Mouse (Mus musculus) myocyte (in vitro differentiated cells): Measurements from ENCODE around the gene Faim2. TPM values are rescaled to one million over a fixed set of nuclear protein-coding genes. Genes with fewer than 3 reads are reported as not detected.

Experiments used
- H3K27me3 ChIP-seq: one replicate; pipeline ENCODE4 v1.6.1; 2011; ENCODE audit not compliant: control insufficient read depth, insufficient read depth, insufficient read length
- H3K36me3 ChIP-seq: one replicate; pipeline ENCODE4 v1.6.1; 2011; ENCODE audit not compliant: control insufficient read depth, insufficient read depth
- H3K4me2 ChIP-seq: one replicate; pipeline ENCODE4 v1.6.1; 2011; ENCODE audit warnings: low read depth, control low read depth
- H3K4me3 ChIP-seq: one replicate; pipeline ENCODE4 v1.5.1; 2011; ENCODE audit warnings: mild to moderate bottlenecking, control low read depth, moderate library complexity
- H3K79me2 ChIP-seq: one replicate; pipeline ENCODE4 v1.6.1; 2011; ENCODE audit not compliant: control insufficient read depth, insufficient read depth
- H3ac ChIP-seq: one replicate; pipeline ENCODE4 v1.6.1; 2011; ENCODE audit not compliant: control insufficient read depth, insufficient read length
- CEBPB ChIP-seq: IDR thresholded peaks from 2 replicates; pipeline ENCODE4 v1.6.1; 2011; ENCODE audit warnings: mild to moderate bottlenecking, moderate library complexity; ENCODE audit not compliant: poor library complexity, insufficient read depth, severe bottlenecking
- E2F4 ChIP-seq: IDR thresholded peaks from one replicate; pipeline ENCODE4 v1.6.1; 2011; ENCODE audit warnings: mild to moderate bottlenecking, control low read depth, moderate library complexity; ENCODE audit not compliant: insufficient read depth
- MAX ChIP-seq: IDR thresholded peaks from one replicate; pipeline ENCODE4 v1.6.1; 2011; ENCODE audit warnings: low read depth, mild to moderate bottlenecking, control low read depth
- MYOD1 ChIP-seq, 3 experiments: IDR thresholded peaks; one replicate each; pipeline ENCODE4 v1.6.1; 2011; ENCODE audit warnings: control low read depth in 2 of 3, low read depth in 2 of 3, mild to moderate bottlenecking in 2 of 3, moderate library complexity in 1 of 3; ENCODE audit not compliant: insufficient read length in 2 of 3, control insufficient read depth in 1 of 3
- MYOG ChIP-seq, 3 experiments: IDR thresholded peaks; one replicate each; pipeline ENCODE4 v1.6.1; 2011; ENCODE audit warnings: control low read depth in 2 of 3, low read depth in 2 of 3, mild to moderate bottlenecking in 2 of 3; ENCODE audit not compliant: insufficient read length in 2 of 3, control insufficient read depth in 1 of 3, insufficient read depth in 1 of 3
- POLR2A ChIP-seq: IDR thresholded peaks from one replicate; pipeline ENCODE4 v1.6.1; 2011; ENCODE audit warnings: low read depth, mild to moderate bottlenecking, control low read depth, moderate library complexity; ENCODE audit not compliant: insufficient read length
- POLR2AphosphoS2 ChIP-seq: IDR thresholded peaks from one replicate; pipeline ENCODE4 v1.6.1; 2011; ENCODE audit warnings: low read depth, control low read depth; ENCODE audit not compliant: insufficient read length
- REST ChIP-seq: IDR thresholded peaks from one replicate; pipeline ENCODE4 v1.6.1; 2011; ENCODE audit warnings: mild to moderate bottlenecking, control low read depth, moderate library complexity; ENCODE audit not compliant: insufficient read depth, insufficient read length
- SRF ChIP-seq: IDR thresholded peaks from one replicate; pipeline ENCODE4 v1.6.1; 2011; ENCODE audit warnings: low read depth; ENCODE audit not compliant: control insufficient read depth, insufficient read length
- TCF12 ChIP-seq: IDR thresholded peaks from one replicate; pipeline ENCODE4 v1.6.1; 2011; ENCODE audit warnings: mild to moderate bottlenecking, control low read depth; ENCODE audit not compliant: poor library complexity, insufficient read depth, severe bottlenecking
- TCF3 ChIP-seq: IDR thresholded peaks from one replicate; pipeline ENCODE4 v1.6.1; 2011; ENCODE audit warnings: low read depth, control low read depth; ENCODE audit not compliant: insufficient read length
- USF1 ChIP-seq: IDR thresholded peaks from one replicate; pipeline ENCODE4 v1.6.1; 2011; ENCODE audit warnings: low read depth, mild to moderate bottlenecking, control low read depth, moderate library complexity
- polyA plus RNA-seq: library from polyadenylated mRNA; unstranded; fragments of >200 nt; fragmentation: generic; extraction: Trizol; gene quantifications from one replicate; pipeline ENCODE4 v1.2.1, GENCODE M21; 2012; ENCODE audit warnings: missing spikeins

Gene Faim2
- polyA plus RNA-seq, 1 experiment: 0.40 TPM

GRCm38 (mm10) chr15:99498356-99498755 lies 29.6 kb downstream of the Faim2 start:
- no peak overlapping the region for H3K4me2 ChIP-seq
- no peak for TF ChIP-seq TCF3
- no peak for TF ChIP-seq MYOD1 (IDR thresholded peaks at IDR 0.05; ENCODE audit: control insufficient read depth in 1 of 3, insufficient read length in 2 of 3, low read depth in 2 of 3)
- no peak for TF ChIP-seq TCF12
- no peak for TF ChIP-seq MAX
- no peak for TF ChIP-seq CEBPB
- TF ChIP-seq MYOG (IDR thresholded peaks at IDR 0.05; ENCODE audit: control insufficient read depth in 1 of 3, insufficient read depth in 1 of 3, insufficient read length in 2 of 3, low read depth in 2 of 3): no peak
- TF ChIP-seq POLR2A: no peak
- TF ChIP-seq POLR2AphosphoS2: no peak
- no peak for TF ChIP-seq SRF
- no peak for TF ChIP-seq E2F4
- TF ChIP-seq USF1: no peak
- no peaks in the 10 kb centered on the region for H3K36me3 ChIP-seq
- H3ac ChIP-seq: no peak overlapping the region
- H3K4me3 ChIP-seq: no peak overlapping the region
- no peaks in the 10 kb centered on the region for H3K27me3 ChIP-seq
- H3K79me2 ChIP-seq: no peaks in the 10 kb centered on the region

GRCm38 (mm10) chr15:99497527-99498242 lies 30.3 kb downstream of the Faim2 start:
- H3ac ChIP-seq: no peak overlapping the region
- H3K27me3 ChIP-seq: no peaks in the 10 kb centered on the region
- H3K79me2 ChIP-seq: no peaks in the 10 kb centered on the region
- H3K4me2 ChIP-seq: peak overlapping the region; percentile 60
- no peak overlapping the region for H3K4me3 ChIP-seq
- no peaks in the 10 kb centered on the region for H3K36me3 ChIP-seq
- TF ChIP-seq MYOD1 (IDR thresholded peaks at IDR 0.05; ENCODE audit: control insufficient read depth in 1 of 3, insufficient read length in 2 of 3, low read depth in 2 of 3) (peak in 1 of 3 experiments; percentile 29), TCF12 (no peak)

DNA sequence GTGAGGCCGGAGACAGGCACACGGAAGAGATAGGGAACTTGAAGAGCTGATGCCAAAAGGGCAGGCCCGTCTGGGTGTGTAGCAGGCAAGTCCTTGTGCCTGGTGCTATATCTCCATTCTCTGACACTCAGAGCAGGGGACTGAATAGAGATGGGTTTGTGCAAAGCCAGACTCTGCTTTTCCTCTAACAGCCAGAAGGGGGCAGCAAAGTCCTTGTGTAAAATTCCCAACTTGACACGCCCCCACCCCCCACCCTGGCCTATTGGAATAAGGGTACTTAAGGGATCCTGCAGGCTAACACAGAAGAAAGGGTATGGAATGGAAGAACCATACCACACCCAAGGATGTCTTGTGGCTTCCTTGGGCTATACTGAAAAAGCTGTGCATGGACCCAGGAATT lies 30.9 kb downstream of the Faim2 start:
- H3K36me3 ChIP-seq: no peaks in the 10 kb centered on the region
- TF ChIP-seq MYOD1 (IDR thresholded peaks at IDR 0.05; ENCODE audit: control insufficient read depth in 1 of 3, insufficient read length in 2 of 3, low read depth in 2 of 3) (no peak), USF1 (no peak), SRF (no peak), MYOG (IDR thresholded peaks at IDR 0.05; ENCODE audit: control insufficient read depth in 1 of 3, insufficient read depth in 1 of 3, insufficient read length in 2 of 3, low read depth in 2 of 3) (no peak), POLR2A (no peak), POLR2AphosphoS2 (no peak), E2F4 (no peak)
- no peak overlapping the region for H3K4me3 ChIP-seq
- no peak overlapping the region for H3ac ChIP-seq
- no peaks in the 10 kb centered on the region for H3K79me2 ChIP-seq
- peak overlapping the region; percentile 60 for H3K4me2 ChIP-seq
- no peaks in the 10 kb centered on the region for H3K27me3 ChIP-seq

DNA sequence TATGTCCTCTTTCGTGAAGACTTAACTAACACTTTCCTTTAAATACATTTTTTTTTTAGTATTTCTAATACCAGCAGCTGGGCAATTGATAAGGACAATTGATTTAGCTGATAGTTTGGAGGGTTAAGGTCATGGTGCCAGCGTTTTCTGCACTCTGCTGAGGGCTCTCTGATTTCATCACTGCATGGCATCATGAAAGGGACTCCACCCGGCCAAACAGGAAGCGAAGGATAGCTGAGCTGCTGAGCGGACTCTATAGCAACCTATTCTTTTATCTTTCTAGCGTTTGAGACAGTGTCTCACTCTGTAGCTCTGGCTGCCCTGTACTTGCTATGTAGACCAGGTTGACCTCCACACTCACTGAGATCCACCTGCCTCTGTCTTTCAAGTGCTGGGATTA lies 43.2 kb downstream of the Faim2 start:
- Histone ChIP-seq H3K27me3 (no peaks in the 10 kb centered on the region), H3ac (no peak overlapping the region), H3K4me3 (no peak overlapping the region), H3K36me3 (no peaks in the 10 kb centered on the region), H3K4me2 (no peak overlapping the region), H3K79me2 (no peaks in the 10 kb centered on the region)
- TF ChIP-seq CEBPB (no peak), MYOD1 (IDR thresholded peaks at IDR 0.05; ENCODE audit: control insufficient read depth in 1 of 3, insufficient read length in 2 of 3, low read depth in 2 of 3) (peak in 2 of 3 experiments; percentile 28 to 62)

- H3K4me3 ChIP-seq: no peak overlapping the region
- no peak for TF ChIP-seq E2F4
- TF ChIP-seq USF1: no peak
- TF ChIP-seq TCF12: no peak
- TF ChIP-seq CEBPB: no peak
- TF ChIP-seq POLR2AphosphoS2: no peak
- TF ChIP-seq POLR2A: no peak
- TF ChIP-seq MAX: no peak
- TF ChIP-seq TCF3: no peak
- no peak for TF ChIP-seq REST
- no peak for TF ChIP-seq MYOG (IDR thresholded peaks at IDR 0.05; ENCODE audit: control insufficient read depth in 1 of 3, insufficient read depth in 1 of 3, insufficient read length in 2 of 3, low read depth in 2 of 3)
- no peak for TF ChIP-seq SRF
- no peak for TF ChIP-seq MYOD1 (IDR thresholded peaks at IDR 0.05; ENCODE audit: control insufficient read depth in 1 of 3, insufficient read length in 2 of 3, low read depth in 2 of 3)
- no peak overlapping the region for H3K4me2 ChIP-seq
- H3K27me3 ChIP-seq: no peaks in the 10 kb centered on the region
- no peaks in the 10 kb centered on the region for H3K36me3 ChIP-seq
- no peak overlapping the region for H3ac ChIP-seq
- peaks cover 12% of the 10 kb centered on the region for H3K79me2 ChIP-seq
Observed at GRCm38 (mm10) chr15:99475814-99476213, 52.2 kb downstream of the Faim2 start.
